Mouse (Mus musculus) olfactory bulb, adult 2 months (tissue): ENCODE results near the gene Yif1a. TPM values are rescaled to one million over a fixed set of nuclear protein-coding genes. Genes with fewer than 3 reads are reported as not detected.

ENCODE experiments used
- H3K27ac ChIP-seq: fragments of 200-500 bp; 2 replicates; pipeline ENCODE4 v1.5.1; 2012; ENCODE audit warnings: low read depth, low read length; ENCODE audit not compliant: insufficient read depth
- H3K4me1 ChIP-seq: fragments of 200-500 bp; 2 replicates; pipeline ENCODE4 v1.6.1; 2012; ENCODE audit warnings: low read length; ENCODE audit not compliant: control insufficient read depth, insufficient read depth
- H3K4me3 ChIP-seq: fragments of 200-500 bp; 2 replicates; pipeline ENCODE4 v1.5.1; 2012; ENCODE audit warnings: mild to moderate bottlenecking, low read depth, low read length, moderate library complexity; ENCODE audit not compliant: insufficient read depth
- CTCF ChIP-seq: fragments of 200-500 bp; IDR thresholded peaks from 2 replicates; pipeline ENCODE4 v1.5.1; 2012; ENCODE audit warnings: low read depth, mild to moderate bottlenecking, low read length, moderate library complexity; ENCODE audit not compliant: insufficient read depth
- POLR2A ChIP-seq: fragments of 200-500 bp; IDR thresholded peaks from 2 replicates; pipeline ENCODE4 v1.6.1; 2012; ENCODE audit warnings: mild to moderate bottlenecking, low read depth, low read length, moderate library complexity; ENCODE audit not compliant: insufficient read depth
- WGBS: fragments of 180-500 bp; shearing (Covaris S2); methylation state at CpG from one replicate; pipeline ENCODE4 v1.1.7; 2018; 5-methylcytosine and 5-hydroxymethylcytosine counted together
- polyA plus RNA-seq: library from polyadenylated mRNA; stranded (reverse); fragments of >200 nt; gene quantifications from 2 replicates; pipeline ENCODE4 v1.2.4, GENCODE M21; 2012; ENCODE audit warnings: low replicate concordance; ENCODE audit not compliant: missing spikeins, insufficient read depth, insufficient read length

Yif1a gene
- polyA plus RNA-seq, 1 experiment, result not detected

DNA sequence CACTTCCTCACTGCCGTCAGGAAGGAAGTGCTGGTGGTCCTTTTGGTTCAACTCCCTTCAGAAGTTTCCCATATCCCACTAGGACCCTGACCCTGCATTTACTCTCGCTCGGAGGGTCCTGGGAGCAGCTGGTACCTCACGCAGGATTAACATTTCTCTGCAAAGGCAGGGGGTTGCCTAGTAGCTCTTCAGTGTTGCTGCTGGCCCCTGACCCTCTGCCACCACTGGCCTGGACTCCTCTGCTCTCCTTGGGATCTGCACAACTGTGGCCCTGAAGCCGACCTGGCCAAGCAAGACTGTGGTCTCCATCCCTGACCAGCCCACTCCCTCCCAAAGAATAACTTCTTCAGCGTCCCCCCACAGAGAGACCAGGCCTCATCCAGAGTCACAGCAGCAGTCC, 39.0 kb upstream of the Yif1a start:
- Histone ChIP-seq H3K27ac (peak overlapping the region; percentile 99), H3K4me3 (no peak overlapping the region)

DNA sequence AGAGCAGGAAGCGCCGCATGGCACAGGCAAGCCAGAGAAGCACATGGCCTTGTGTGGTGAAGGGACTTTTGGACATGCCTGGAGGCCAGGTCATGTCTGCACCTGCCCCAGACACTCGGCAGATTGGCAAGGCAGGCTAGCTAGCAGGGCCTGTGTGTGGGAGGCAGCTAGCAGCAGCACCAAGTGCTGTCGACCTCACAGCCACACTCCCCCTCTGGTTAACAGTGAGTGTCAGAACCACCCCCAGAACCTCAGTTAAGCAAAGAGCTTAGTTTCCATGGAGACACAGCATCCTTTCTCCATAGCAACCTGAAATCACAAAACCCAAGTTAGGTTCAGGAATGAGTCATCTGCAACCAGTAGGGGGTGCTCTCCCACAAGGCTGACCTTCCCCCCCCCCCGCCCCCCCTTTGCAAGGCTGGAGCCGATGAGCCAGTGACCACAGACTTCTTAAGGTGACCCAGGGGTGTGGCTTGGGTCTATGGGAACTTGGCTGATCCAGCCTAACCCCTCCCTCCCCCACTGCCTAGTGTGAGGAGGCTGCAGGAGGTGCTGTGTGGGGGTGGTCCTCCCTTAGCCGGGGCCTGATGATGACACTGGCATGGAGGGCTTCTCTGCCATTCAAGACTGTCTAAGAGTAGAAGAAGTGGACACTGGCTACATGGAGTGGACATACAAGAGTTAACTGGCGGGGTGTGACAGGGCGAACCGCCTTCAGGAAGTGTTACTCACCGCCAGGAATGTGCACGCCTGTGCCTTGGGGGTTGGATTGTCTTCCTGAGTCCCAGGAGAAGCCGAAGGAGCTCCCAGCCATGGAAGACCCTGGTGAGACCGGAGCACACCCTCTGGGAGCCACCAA, 38.1 kb upstream of the Yif1a start, which contains the start of gene Rin1:
TSS of gene Rin1 (plus strand) at position 435 of the 859 bp plus-strand sequence.
- 5% methylated on average over 14 of the region's 14 CpGs for WGBS
- Histone ChIP-seq H3K4me3 (peak within 1 kb of the TSS; percentile 48), H3K27ac (peak within 1 kb of the TSS; percentile 99), H3K4me1 (peaks cover 48% of the 10 kb centered on the region)
- TF ChIP-seq CTCF, result no peak; the same call in 1 of the 2 replicates
- TF ChIP-seq POLR2A, result 0 out of 2 replicates have a peak, but pooled peaks have one; percentile 25

More for the DNA sequence above, 39.0 kb upstream of the Yif1a start:
- 79% methylated on average over 6 of the region's 6 CpGs for WGBS
- H3K4me1 ChIP-seq, result peaks cover 48% of the 10 kb centered on the region
- TF ChIP-seq CTCF (no peak), POLR2A (no peak)

DNA sequence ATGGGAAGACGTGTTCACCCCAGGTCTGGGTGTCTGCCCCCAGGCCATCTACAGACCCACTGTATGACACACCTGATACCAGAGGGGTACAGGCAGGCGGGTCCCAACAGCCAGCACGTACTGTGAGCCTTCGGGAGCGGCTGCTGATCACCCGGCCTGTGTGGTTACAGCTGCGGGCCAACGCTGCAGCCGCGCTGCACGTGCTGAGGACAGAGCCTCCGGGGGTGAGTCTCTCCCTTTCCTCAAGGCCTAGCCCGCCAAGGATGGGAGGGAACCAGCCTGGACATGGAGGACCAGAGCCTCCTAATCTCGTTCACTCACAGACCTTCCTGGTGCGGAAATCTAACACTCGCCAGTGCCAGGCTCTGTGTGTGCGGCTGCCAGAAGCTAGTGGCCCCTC, 37.3 kb upstream of the Yif1a start:
- H3K27ac ChIP-seq, result peak overlapping the region; percentile 99

DNA sequence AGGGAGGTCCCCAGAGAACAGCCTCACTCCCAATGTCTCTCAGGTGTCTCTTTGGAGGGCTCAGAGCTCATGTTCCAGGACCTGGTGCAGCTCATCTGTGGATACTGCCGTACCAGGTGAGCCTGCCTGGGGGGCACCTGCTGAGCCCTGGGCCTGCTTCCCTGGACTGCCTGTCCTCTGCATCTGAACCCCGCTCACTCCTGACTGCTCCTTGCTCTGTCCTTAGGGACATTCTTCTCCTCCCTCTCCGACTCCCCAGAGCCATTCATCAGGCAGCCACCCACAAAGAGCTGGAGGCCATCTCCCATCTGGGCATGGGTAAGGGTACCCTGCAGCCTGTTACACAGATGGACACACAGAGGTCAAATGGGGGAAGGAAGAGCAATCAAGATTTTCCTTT, 36.8 kb upstream of the Yif1a start:
- Histone ChIP-seq H3K4me3 (peak overlapping the region; percentile 48), H3K27ac (peak overlapping the region; percentile 99), H3K4me1 (peaks cover 43% of the 10 kb centered on the region)
- WGBS, result 34% methylated on average over 3 of the region's 3 CpGs
- TF ChIP-seq CTCF, result no peak
- no peak for TF ChIP-seq POLR2A

More for the DNA sequence above, 37.3 kb upstream of the Yif1a start:
- Histone ChIP-seq H3K4me1 (peaks cover 43% of the 10 kb centered on the region), H3K4me3 (peak overlapping the region; percentile 48)
- 13% methylated on average over 17 of the region's 17 CpGs for WGBS
- no peak for TF ChIP-seq POLR2A

DNA sequence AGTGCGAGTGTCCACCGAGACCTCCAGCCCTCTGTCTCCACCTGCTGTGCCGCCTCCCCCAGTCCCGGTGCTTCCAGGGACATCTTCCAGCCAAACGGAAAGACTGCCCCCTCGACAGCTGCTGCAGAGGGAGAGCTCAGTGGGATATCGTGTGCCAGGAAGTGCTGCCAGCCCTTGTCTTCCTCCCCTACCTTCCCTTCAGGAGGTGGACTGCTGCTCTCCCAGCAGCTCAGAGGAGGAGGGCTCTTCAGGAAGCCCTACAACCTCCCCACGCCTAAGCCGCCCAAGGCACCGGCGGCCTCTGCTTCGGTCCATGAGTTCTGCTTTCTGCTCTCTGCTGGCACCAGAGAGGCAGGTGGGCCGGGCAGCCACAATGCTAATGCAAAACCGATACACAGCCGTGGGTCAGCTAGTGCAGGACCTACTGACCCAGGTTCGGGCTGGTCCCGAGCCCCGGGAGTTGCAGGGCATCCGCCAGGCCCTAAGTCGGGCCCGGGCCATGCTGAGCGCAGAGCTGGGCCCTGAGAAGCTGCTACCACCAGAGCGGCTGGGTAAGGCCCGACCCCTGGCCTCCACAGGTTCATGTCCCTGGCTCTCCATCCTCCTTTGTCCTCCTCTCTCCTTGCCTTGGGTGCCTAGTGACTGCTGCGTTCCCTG, 36.0 kb upstream of the Yif1a start:
- Histone ChIP-seq H3K27ac (peak overlapping the region; percentile 54), H3K4me3 (peak overlapping the region; percentile 48), H3K4me1 (peaks cover 43% of the 10 kb centered on the region)
- WGBS, result 40% methylated on average over 25 of the region's 25 CpGs
- no peak for TF ChIP-seq CTCF
- TF ChIP-seq POLR2A, result no peak

DNA sequence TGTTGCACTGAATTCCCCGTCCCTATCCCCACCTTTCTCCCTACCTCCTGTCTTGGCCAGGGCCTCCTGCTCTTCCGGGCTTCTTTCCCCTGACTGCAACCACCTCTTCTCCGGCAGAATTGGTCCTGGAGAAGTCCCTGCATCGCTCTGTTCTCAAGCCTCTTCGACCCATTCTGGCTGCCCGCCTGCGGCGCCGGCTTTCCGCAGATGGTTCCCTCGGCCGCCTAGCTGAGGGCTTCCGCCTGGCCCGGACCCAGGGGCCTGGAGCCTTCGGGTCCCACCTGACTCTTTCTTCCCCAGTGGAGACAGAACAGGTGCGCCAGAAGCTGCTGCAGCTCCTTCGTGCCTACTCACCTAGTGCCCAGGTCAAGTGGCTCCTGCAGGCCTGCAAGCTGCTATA, 35.5 kb upstream of the Yif1a start:
- no peak for TF ChIP-seq CTCF
- TF ChIP-seq POLR2A, result no peak
- H3K4me1 ChIP-seq, result peaks cover 42% of the 10 kb centered on the region
- H3K4me3 ChIP-seq, result peak overlapping the region; percentile 48
- no peak overlapping the region for H3K27ac ChIP-seq
- WGBS, result 77% methylated on average over 17 of the region's 17 CpGs

DNA sequence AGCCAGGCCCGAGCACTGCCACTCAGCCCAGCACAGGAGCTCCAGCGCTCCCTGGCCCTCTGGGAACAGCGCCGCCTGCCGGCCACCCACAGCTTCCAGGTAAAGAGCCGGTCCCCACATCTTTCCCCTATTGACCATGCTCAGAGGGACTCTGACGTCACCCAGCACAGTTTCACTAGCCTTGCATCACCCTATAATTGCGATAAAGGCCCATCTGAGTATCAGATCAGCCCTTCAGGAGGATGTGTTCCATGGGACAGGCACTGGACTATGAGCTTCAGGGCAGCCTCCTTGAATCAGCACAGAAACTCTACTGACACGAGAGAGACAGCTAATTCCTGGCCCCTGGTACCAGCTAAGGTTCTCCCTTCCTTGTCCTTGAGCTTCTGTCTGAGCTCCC, 34.4 kb upstream of the Yif1a start:
- WGBS, result 27% methylated on average over 9 of the region's 9 CpGs

DNA sequence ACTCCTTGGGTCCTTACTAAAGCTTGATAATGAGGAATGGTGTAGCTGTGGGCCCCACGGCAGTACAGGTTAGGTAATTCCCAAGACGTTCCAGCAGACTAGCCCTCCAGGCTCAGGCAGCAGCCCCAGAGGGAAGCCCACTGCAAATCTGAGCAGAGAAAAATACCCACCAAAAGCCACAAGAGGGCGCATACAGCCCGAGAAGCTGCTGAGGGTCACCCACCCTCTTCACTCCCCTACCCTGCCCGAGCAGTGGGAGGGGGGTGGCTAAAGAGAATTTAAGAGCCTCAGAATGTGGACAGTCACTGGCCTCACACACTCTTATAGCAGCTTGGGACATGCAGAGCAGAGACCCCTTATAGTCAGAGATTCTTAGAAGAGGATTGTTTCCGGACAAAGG, 32.1 kb upstream of the Yif1a start:
- H3K27ac ChIP-seq, result no peak overlapping the region

More for the DNA sequence above, 34.4 kb upstream of the Yif1a start:
- H3K4me3 ChIP-seq, result no peak overlapping the region
- no peak overlapping the region for H3K27ac ChIP-seq
- peaks cover 42% of the 10 kb centered on the region for H3K4me1 ChIP-seq
- TF ChIP-seq POLR2A (no peak), CTCF (peak; percentile 79; the same call in 1 of the 2 replicates)

More for the DNA sequence above, 32.1 kb upstream of the Yif1a start:
- TF ChIP-seq POLR2A (no peak), CTCF (peak; percentile 75; the same call in 1 of the 2 replicates)
- H3K4me1 ChIP-seq, result peaks cover 53% of the 10 kb centered on the region
- H3K4me3 ChIP-seq, result no peak overlapping the region
- WGBS, result 14% methylated on average over 6 of the region's 6 CpGs
